Mouse (Mus musculus) lung, postnatal 0 days (tissue): ENCODE data around the gene Fzr1.

Experiments
- CTCF ChIP-seq: IDR thresholded peaks from 2 replicates; pipeline ENCODE4 v1.5.1; 2016; ENCODE audit warnings: antibody characterized with exemption, mild to moderate bottlenecking
- EP300 ChIP-seq: IDR thresholded peaks from 2 replicates; pipeline ENCODE4 v1.6.1; 2016; ENCODE audit warnings: antibody characterized with exemption, mild to moderate bottlenecking, control low read depth

DNA sequence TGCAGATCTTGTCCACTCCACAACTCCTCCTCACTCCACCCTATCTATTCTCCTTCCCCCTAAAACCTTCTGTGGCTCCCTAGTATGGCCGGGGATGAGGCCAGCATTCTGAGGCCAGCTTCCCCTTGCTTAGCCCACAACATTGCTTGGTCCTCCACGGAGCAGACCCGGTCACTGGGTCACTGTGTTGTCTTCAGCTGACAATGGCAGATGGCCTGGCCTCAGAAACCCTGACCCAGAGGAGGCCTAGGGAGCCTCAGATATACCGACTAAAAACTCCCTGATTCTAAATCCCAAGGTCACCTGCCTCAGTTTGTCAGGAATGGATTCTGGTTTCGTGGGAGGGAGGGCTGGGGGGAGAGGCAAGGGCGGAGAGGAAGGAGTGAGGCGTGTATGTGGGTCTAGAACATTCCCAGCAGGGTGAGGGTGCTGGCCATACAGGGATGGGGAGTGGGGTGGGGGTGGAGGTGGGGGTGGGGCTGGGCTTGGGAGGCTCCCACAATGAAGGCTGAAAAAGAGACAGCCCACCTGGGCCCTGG, 24.0 kb upstream of the Fzr1 start:
- TF ChIP-seq CTCF, result no peak
- TF ChIP-seq EP300, result no peak
